Mouse (Mus musculus) R1 (cell line): Measurements from ENCODE around the gene Zswim4.
A peak's percentile ranks its signal among the peaks of the same experiment; 100 is the strongest.

ENCODE experiments used
- DNase-seq: peaks from one replicate; pipeline ENCODE4 v3.0.0-alpha.2; 2018; ENCODE audit warnings: low read depth, low spot score

Zswim4 gene

GRCm38 (mm10) chr8:84182833-84183232 lies 54.0 kb downstream of the Zswim4 start:
- DNase-seq = no peak

GRCm38 (mm10) chr8:84180530-84181190 lies 56.2 kb downstream of the Zswim4 start:
- peak; percentile 83 for DNase-seq

GRCm38 (mm10) chr8:84179946-84180345 lies 56.9 kb downstream of the Zswim4 start:
- DNase-seq = no peak

DNA sequence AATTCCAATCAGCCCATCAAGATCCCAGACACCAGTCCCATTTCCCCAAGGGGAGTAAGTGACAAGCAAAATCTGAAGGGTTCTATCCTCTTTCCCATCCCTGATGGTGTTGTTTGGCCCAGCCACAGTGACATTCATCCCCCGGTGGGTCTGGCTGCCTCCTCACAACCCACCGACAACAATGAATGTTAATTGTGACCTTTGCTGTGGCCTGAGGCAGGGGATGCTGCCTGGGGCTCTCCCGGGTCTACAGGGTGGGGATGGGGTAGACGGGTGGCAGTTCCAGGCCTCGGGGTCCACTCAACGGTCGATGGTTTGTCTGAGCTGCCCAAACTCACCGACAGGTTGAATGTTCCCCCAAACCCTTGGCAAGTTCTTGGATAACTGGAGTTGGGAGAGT lies 58.3 kb downstream of the Zswim4 start:
- DNase-seq = no peak

DNA sequence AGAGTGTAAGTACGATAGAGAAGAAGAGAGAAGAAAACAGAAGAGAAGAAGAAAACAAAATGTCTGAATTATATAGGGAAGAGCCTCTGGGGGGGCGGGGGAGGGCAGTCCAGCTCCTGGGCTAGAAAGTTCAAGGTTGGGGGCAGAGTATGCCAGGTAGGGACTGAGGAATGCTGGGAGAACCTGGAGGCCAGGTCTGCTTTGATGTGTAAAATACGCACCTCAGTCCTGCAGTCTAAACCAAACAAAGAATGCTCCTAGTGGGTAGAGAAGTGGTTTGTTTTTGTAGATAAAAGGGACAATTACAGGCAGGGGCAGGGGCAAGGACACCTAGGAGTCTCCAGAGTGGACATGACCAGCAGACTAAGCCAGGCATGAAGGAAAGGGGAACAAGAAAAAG lies 59.5 kb downstream of the Zswim4 start:
- DNase-seq = peak; percentile 36

- DNase-seq = no peak
Observed at GRCm38 (mm10) chr8:84176560-84176959, 60.3 kb downstream of the Zswim4 start.

GRCm38 (mm10) chr8:84173861-84174260 lies 63.0 kb downstream of the Zswim4 start:
- no peak for DNase-seq

- DNase-seq = no peak
Observed at GRCm38 (mm10) chr8:84170096-84170495, 66.8 kb downstream of the Zswim4 start.

GRCm38 (mm10) chr8:84167696-84168095 lies 69.2 kb downstream of the Zswim4 start:
- DNase-seq = no peak
